In genomic region chr11:48874465-48874864, GRCm38 (mm10) we compare ENCODE assay signal across 8 mouse cellular contexts. TPM values are rescaled to one million over a fixed set of nuclear protein-coding genes. Genes with fewer than 3 reads are reported as not detected.
A peak's percentile ranks its signal among the peaks of the same experiment; 100 is the strongest.
DNase-seq lines count a peak whose midpoint lies in the region; ATAC-seq and TF ChIP-seq lines count a peak whose summit lies in the region.

No protein-coding gene starts in this region.

- peaks cover 16% of the 10 kb centered on the region for H3K79me3 ChIP-seq in C2C12 (ENCODE audit: low read depth)

- peak; percentile 62; the same call in 1 of the 2 replicates for ATAC-seq in forebrain, embryonic 14.5 days
- peak; percentile 43 for ATAC-seq in megakaryocyte progenitor cell, adult 5-6 weeks (replicated peaks; ENCODE audit: poor library complexity)

- no peaks in the 10 kb centered on the region for H3K36me3 ChIP-seq in C2C12 (ENCODE audit: control insufficient read depth, insufficient read depth)
- H3K36me3 ChIP-seq in forebrain, embryonic 14.5 days (ENCODE audit: control insufficient read depth, insufficient read depth, low read length): no peaks in the 10 kb centered on the region
- H3K36me3 ChIP-seq in spleen, adult 2 months (ENCODE audit: control insufficient read depth, insufficient read depth, low read length): no peaks in the 10 kb centered on the region

- no peak for TF ChIP-seq POLR2A in spleen, adult 2 months (IDR thresholded peaks at IDR 0.05; ENCODE audit: low read depth, low read length)

- no peak overlapping the region for H3K9ac ChIP-seq in forebrain, embryonic 14.5 days (ENCODE audit: low read length)

- H3K79me2 ChIP-seq in C2C12 (ENCODE audit: control insufficient read depth, insufficient read depth): peaks cover 29% of the 10 kb centered on the region

- no peak overlapping the region for H3K4me3 ChIP-seq in gastrocnemius, adult 2 months
- H3K4me3 ChIP-seq in C2C12 (ENCODE audit: insufficient read depth, poor library complexity, severe bottlenecking): no peak overlapping the region
- no peak overlapping the region for H3K4me3 ChIP-seq in forebrain, embryonic 14.5 days (ENCODE audit: low read depth, low read length)
- no peak overlapping the region for H3K4me3 ChIP-seq in spleen, adult 2 months (ENCODE audit: extremely low read depth, insufficient read depth, insufficient read length)

- H3K4me1 ChIP-seq in forebrain, embryonic 14.5 days (ENCODE audit: control insufficient read depth, insufficient read depth, low read length): peaks cover 3% of the 10 kb centered on the region; the same call in 1 of the 2 replicates
- peaks cover 7% of the 10 kb centered on the region; the same call in 1 of the 2 replicates for H3K4me1 ChIP-seq in spleen, adult 2 months (ENCODE audit: control insufficient read depth, insufficient read depth, insufficient read length)

- TF ChIP-seq CTCF in gastrocnemius, adult 2 months (IDR thresholded peaks at IDR 0.05): peak; percentile 87
- no peak for TF ChIP-seq CTCF in C2C12 (IDR thresholded peaks at IDR 0.05; ENCODE audit: control insufficient read depth, insufficient read depth, insufficient read length)
- TF ChIP-seq CTCF in spleen, adult 2 months (IDR thresholded peaks at IDR 0.05; ENCODE audit: extremely low read depth, insufficient read depth, insufficient read length, insufficient replicate concordance): peak; percentile 43; the same call in 1 of the 2 replicates

- intact Hi-C loops in gastrocnemius, adult 2 months (cut with DNase I): loop anchor here (1.0 to 5.0 kb wide), 2 partner anchors 229 to 378 kb away; no protein-coding TSS in a partner anchor

- no peaks in the 10 kb centered on the region for H3K9me3 ChIP-seq in forebrain, embryonic 14.5 days (replicated peaks; ENCODE audit: control insufficient read depth, low read length)

- peak; percentile 53 for DNase-seq in gastrocnemius, adult 2 months
- no peak for DNase-seq in gastrocnemius, postnatal 25 days
- DNase-seq in adrenal gland, postnatal 36 days: peak; percentile 51 to 74
- peak; percentile 71 for DNase-seq in forebrain, embryonic 14.5 days (ENCODE audit: low spot score)
- peak; percentile 66 to 67 for DNase-seq in kidney, postnatal 4 days
- DNase-seq in spleen, adult 2 months (ENCODE audit: low read depth in 1 of 2, low spot score in 2 of 2): peak; percentile 65

- H3K27ac ChIP-seq in gastrocnemius, adult 2 months: no peak overlapping the region
- H3K27ac ChIP-seq in forebrain, embryonic 14.5 days (ENCODE audit: low read depth, low read length): no peak overlapping the region
- H3K27ac ChIP-seq in spleen, adult 2 months (ENCODE audit: insufficient read depth, low read length): no peak overlapping the region

- no peaks in the 10 kb centered on the region for H3K27me3 ChIP-seq in C2C12 (ENCODE audit: control insufficient read depth, insufficient read depth, insufficient read length)
- H3K27me3 ChIP-seq in forebrain, embryonic 14.5 days (replicated peaks; ENCODE audit: control insufficient read depth, insufficient read depth, low read length): no peaks in the 10 kb centered on the region
- no peaks in the 10 kb centered on the region for H3K27me3 ChIP-seq in spleen, adult 2 months (ENCODE audit: control insufficient read depth, insufficient read depth, low read length)

- peak overlapping the region; percentile 40 for H3ac ChIP-seq in C2C12 (ENCODE audit: control insufficient read depth, insufficient read length, low read depth)

- H3K4me2 ChIP-seq in forebrain, embryonic 14.5 days (ENCODE audit: low read length): no peak overlapping the region

- 0% methylated on average over 4 of the region's 4 CpGs for WGBS in forebrain, embryonic 14.5 days
- WGBS in spleen, adult 2 months: under 1% methylated on average over 4 of the region's 4 CpGs

TF ChIP-seq in C2C12, 6 proteins besides CTCF, POLR2A, EP300 and RAD21:
- no peak for TF ChIP-seq USF1 (IDR thresholded peaks at IDR 0.05; ENCODE audit: low read depth)
- TF ChIP-seq MAX (IDR thresholded peaks at IDR 0.05): peak; percentile 23
- TF ChIP-seq CEBPB (IDR thresholded peaks at IDR 0.05; ENCODE audit: low read depth): no peak
- TF ChIP-seq MYOD1 (IDR thresholded peaks at IDR 0.05; ENCODE audit: control insufficient read depth, insufficient read length, low read depth): no peak
- TF ChIP-seq MYOG (IDR thresholded peaks at IDR 0.05; ENCODE audit: control insufficient read depth, extremely low read depth, insufficient read length): no peak
- no peak for TF ChIP-seq FOSL1 (IDR thresholded peaks at IDR 0.05; ENCODE audit: insufficient read depth, low read length, poor library complexity, severe bottlenecking)

RNA-seq across cellular contexts. Expression of gene Irgm1, which starts 3.0 kb away (rescaled TPM):
- 10 to 100 TPM; 13.5 to 14.4 TPM for total RNA-seq in gastrocnemius, adult 2 months (2021)
- total RNA-seq in gastrocnemius, postnatal 25 days (2021): 10 to 100 TPM in 1 of 2 experiments, 1 to 10 TPM in 1; 9.0 to 11.1 TPM
- 9.1 TPM for polyA plus RNA-seq in C2C12 (2012; fragmentation: generic; extraction: Trizol)
- total RNA-seq in adrenal gland, postnatal 36 days (2021): 10 to 100 TPM; 23.9 to 24.5 TPM
- 1.9 and 2.2 TPM in 2 replicates for polyA plus RNA-seq in forebrain, embryonic 14.5 days (2014; fragmentation: Nextera tagmentation; extraction: Ambion mirVana)
- total RNA-seq in megakaryocyte progenitor cell, adult 5-6 weeks (2015): 44.1 and 45.1 TPM in 2 replicates
- 32.4 and 34.9 TPM in 2 replicates for total RNA-seq in megakaryocyte progenitor cell, adult 5-6 weeks (2017)
- polyA plus RNA-seq in spleen, adult 2 months (2012; rRNA removed): 10.6 and 13.0 TPM in 2 replicates

RNA-seq across cellular contexts. Expression of gene Gm5431, which starts 27.5 kb away (rescaled TPM):
- total RNA-seq in gastrocnemius, adult 2 months (2021): under 1 TPM; 0.13 to 0.42 TPM
- under 1 TPM; 0.21 to 0.36 TPM for total RNA-seq in gastrocnemius, postnatal 25 days (2021)
- not detected for polyA plus RNA-seq in C2C12 (2012; fragmentation: generic; extraction: Trizol)
- total RNA-seq in adrenal gland, postnatal 36 days (2021): 1 to 10 TPM; 2.0 to 2.8 TPM
- 0.13 and 0.17 TPM in 2 replicates for polyA plus RNA-seq in forebrain, embryonic 14.5 days (2014; fragmentation: Nextera tagmentation; extraction: Ambion mirVana)
- total RNA-seq in megakaryocyte progenitor cell, adult 5-6 weeks (2015): 0.39 and 0.84 TPM in 2 replicates
- 0.27 and 0.83 TPM in 2 replicates for total RNA-seq in megakaryocyte progenitor cell, adult 5-6 weeks (2017)
- 0.36 and 0.37 TPM in 2 replicates for polyA plus RNA-seq in spleen, adult 2 months (2012; rRNA removed)

RNA-seq across cellular contexts. Expression of gene Gm12184, which starts 48.0 kb away (rescaled TPM):
- total RNA-seq in gastrocnemius, adult 2 months (2021): 1 to 10 TPM; 1.5 to 2.2 TPM
- total RNA-seq in gastrocnemius, postnatal 25 days (2021): 1 to 10 TPM in 1 of 2 experiments, under 1 TPM in 1; 0.67 to 3.2 TPM
- 8.0 TPM for polyA plus RNA-seq in C2C12 (2012; fragmentation: generic; extraction: Trizol)
- total RNA-seq in adrenal gland, postnatal 36 days (2021): 1 to 10 TPM; 1.4 to 3.2 TPM
- 3.5 and 3.6 TPM in 2 replicates for polyA plus RNA-seq in forebrain, embryonic 14.5 days (2014; fragmentation: Nextera tagmentation; extraction: Ambion mirVana)
- total RNA-seq in megakaryocyte progenitor cell, adult 5-6 weeks (2015): 4.6 and 6.8 TPM in 2 replicates
- total RNA-seq in megakaryocyte progenitor cell, adult 5-6 weeks (2017): 14.6 and 22.1 TPM in 2 replicates
- 3.9 and 6.1 TPM in 2 replicates for polyA plus RNA-seq in spleen, adult 2 months (2012; rRNA removed)

RNA-seq across cellular contexts. Expression of gene Trim7, which starts 48.5 kb away (rescaled TPM):
- 10 to 100 TPM; 25.9 to 51.8 TPM for total RNA-seq in gastrocnemius, adult 2 months (2021)
- 10 to 100 TPM; 57.3 to 57.9 TPM for total RNA-seq in gastrocnemius, postnatal 25 days (2021)
- 1.9 TPM for polyA plus RNA-seq in C2C12 (2012; fragmentation: generic; extraction: Trizol)
- 1 to 10 TPM; 6.4 to 8.6 TPM for total RNA-seq in adrenal gland, postnatal 36 days (2021)
- polyA plus RNA-seq in forebrain, embryonic 14.5 days (2014; fragmentation: Nextera tagmentation; extraction: Ambion mirVana): 0.61 and 1.3 TPM in 2 replicates
- total RNA-seq in megakaryocyte progenitor cell, adult 5-6 weeks (2015): 0.12 and 0.32 TPM in 2 replicates
- 0.51 and 3.5 TPM in 2 replicates for total RNA-seq in megakaryocyte progenitor cell, adult 5-6 weeks (2017)
- 53.6 and 63.6 TPM in 2 replicates for polyA plus RNA-seq in spleen, adult 2 months (2012; rRNA removed)

RNA-seq across cellular contexts. Expression of gene Trim41, which starts 57.3 kb away (rescaled TPM):
- total RNA-seq in gastrocnemius, adult 2 months (2021): 10 to 100 TPM; 19.9 to 23.6 TPM
- 10 to 100 TPM; 15.5 to 19.3 TPM for total RNA-seq in gastrocnemius, postnatal 25 days (2021)
- 24.4 TPM for polyA plus RNA-seq in C2C12 (2012; fragmentation: generic; extraction: Trizol)
- 10 to 100 TPM; 32.9 to 45.2 TPM for total RNA-seq in adrenal gland, postnatal 36 days (2021)
- 3.2 and 4.0 TPM in 2 replicates for polyA plus RNA-seq in forebrain, embryonic 14.5 days (2014; fragmentation: Nextera tagmentation; extraction: Ambion mirVana)
- total RNA-seq in megakaryocyte progenitor cell, adult 5-6 weeks (2015): 11.7 and 12.6 TPM in 2 replicates
- 63.3 and 72.7 TPM in 2 replicates for total RNA-seq in megakaryocyte progenitor cell, adult 5-6 weeks (2017)
- polyA plus RNA-seq in spleen, adult 2 months (2012; rRNA removed): 24.4 and 24.7 TPM in 2 replicates
